Mouse (Mus musculus) thymus, adult 2 months (tissue): ENCODE measurements around the gene Gm10770. TPM values are rescaled to one million over a fixed set of nuclear protein-coding genes. Genes with fewer than 3 reads are reported as not detected.
"Not testable (repeated sequence)": the region's sequence is repeated elsewhere in the genome, so short reads cannot be mapped to it uniquely, and the experiment has no call there.

Experiments
- DNase-seq: peaks from one replicate; pipeline ENCODE4 v3.0.0; 2021
- H3K27ac ChIP-seq: fragments of 200-500 bp; 2 replicates; pipeline ENCODE4 v1.5.1; 2012; ENCODE audit warnings: low read length, control low read depth; ENCODE audit not compliant: control insufficient read depth, insufficient read depth
- H3K27me3 ChIP-seq: fragments of 200-500 bp; 2 replicates; pipeline ENCODE4 v1.6.1; 2012; ENCODE audit warnings: mild to moderate bottlenecking, low read length, moderate library complexity, mixed read lengths; ENCODE audit not compliant: control insufficient read depth, insufficient read depth
- H3K36me3 ChIP-seq: fragments of 200-500 bp; 2 replicates; pipeline ENCODE4 v1.6.1; 2012; ENCODE audit warnings: mild to moderate bottlenecking, low read length, moderate library complexity; ENCODE audit not compliant: control insufficient read depth, insufficient read depth
- H3K4me1 ChIP-seq: fragments of 200-500 bp; replicated peaks from 2 replicates; pipeline ENCODE4 v1.6.1; 2012; ENCODE audit warnings: low read length; ENCODE audit not compliant: control insufficient read depth, insufficient read depth
- H3K4me3 ChIP-seq: fragments of 200-500 bp; 2 replicates; pipeline ENCODE4 v1.5.1; 2012; ENCODE audit warnings: mild to moderate bottlenecking, low read length, control low read depth, moderate library complexity; ENCODE audit not compliant: control insufficient read depth, insufficient read depth
- CTCF ChIP-seq: fragments of 200-500 bp; IDR thresholded peaks from 2 replicates; pipeline ENCODE4 v1.5.1; 2012; ENCODE audit warnings: mild to moderate bottlenecking, control low read depth, low read length, moderate library complexity, borderline replicate concordance; ENCODE audit not compliant: control insufficient read depth, poor library complexity, insufficient read depth; ENCODE audit errors: extremely low read depth
- POLR2A ChIP-seq: fragments of 200-500 bp; IDR thresholded peaks from 2 replicates; pipeline ENCODE4 v1.6.1; 2012; ENCODE audit warnings: mild to moderate bottlenecking, low read length, control low read depth, moderate library complexity; ENCODE audit not compliant: control insufficient read depth, poor library complexity, insufficient read depth; ENCODE audit errors: extremely low read depth
- WGBS: fragments of 180-500 bp; shearing (Covaris S2); methylation state at CpG from one replicate; pipeline ENCODE4 v1.1.7; 2018; 5-methylcytosine and 5-hydroxymethylcytosine counted together
- polyA plus RNA-seq: library from polyadenylated mRNA; depleted of rRNA; stranded (reverse); fragments of >200 nt; gene quantifications from 2 replicates; pipeline ENCODE4 v1.2.3, GENCODE M21; 2012; rRNA removed

The Gm10770 gene
- not detected in 2 replicates for polyA plus RNA-seq

GRCm38 (mm10) chr2:150179579-150179978, at the start of gene Gm10770:
Gene Gm10770 (minus strand): TSS chr2:150179679.
- H3K27ac ChIP-seq, H3K4me3 ChIP-seq, H3K27me3 ChIP-seq, DNase-seq, H3K36me3 ChIP-seq, H3K4me1 ChIP-seq: not testable (repeated sequence)
- WGBS: 90% methylated on average over 4 of the region's 4 CpGs

GRCm38 (mm10) chr2:150223263-150223662, 43.8 kb upstream of the Gm10770 start:
- not testable (repeated sequence) for H3K27me3 ChIP-seq, H3K4me3 ChIP-seq, DNase-seq, H3K4me1 ChIP-seq, H3K36me3 ChIP-seq, H3K27ac ChIP-seq

- H3K27me3 ChIP-seq, H3K27ac ChIP-seq: not testable (repeated sequence)
- WGBS: 25% methylated on average over 4 of the region's 4 CpGs
Measured at GRCm38 (mm10) chr2:150218363-150218725, 38.9 kb upstream of the Gm10770 start.

GRCm38 (mm10) chr2:150217600-150218362, 38.3 kb upstream of the Gm10770 start, which contains the start of gene Zfp937:
Gene Zfp937 (plus strand): TSS chr2:150218073.
- not testable (repeated sequence) for H3K27ac ChIP-seq, H3K27me3 ChIP-seq, H3K4me1 ChIP-seq, H3K36me3 ChIP-seq
- peak; percentile 44 for DNase-seq
- peak within 1 kb of the TSS; percentile 40 for H3K4me3 ChIP-seq
- 5% methylated on average over 15 of the region's 15 CpGs for WGBS

More at GRCm38 (mm10) chr2:150218363-150218725, 38.9 kb upstream of the Gm10770 start:
- H3K4me1 ChIP-seq, H3K36me3 ChIP-seq, DNase-seq: not testable (repeated sequence)
- H3K4me3 ChIP-seq: peak overlapping the region; percentile 40

- WGBS: 84% methylated on average over 7 of the region's 7 CpGs
- H3K27me3 ChIP-seq, H3K4me1 ChIP-seq, H3K36me3 ChIP-seq, H3K4me3 ChIP-seq, DNase-seq, H3K27ac ChIP-seq: not testable (repeated sequence)
Measured at GRCm38 (mm10) chr2:150181570-150181999, 2.1 kb upstream of the Gm10770 start, which contains the start of gene Gm14139. Gene Gm14139 (plus strand): TSS chr2:150181755.

- not testable (repeated sequence) for H3K4me1 ChIP-seq, H3K36me3 ChIP-seq, DNase-seq, H3K27ac ChIP-seq, H3K27me3 ChIP-seq, H3K4me3 ChIP-seq
Measured at GRCm38 (mm10) chr2:150181046-150181445, 1.6 kb upstream of the Gm10770 start.

GRCm38 (mm10) chr2:150173833-150174232, 5.6 kb downstream of the Gm10770 start:
- no peak for DNase-seq
- no peak overlapping the region for H3K27ac ChIP-seq
- H3K4me3 ChIP-seq: no peak overlapping the region
- no peaks in the 10 kb centered on the region for H3K27me3 ChIP-seq
- H3K36me3 ChIP-seq: no peaks in the 10 kb centered on the region
- no peak for TF ChIP-seq CTCF
- no peak for TF ChIP-seq POLR2A
- no peaks in the 10 kb centered on the region for H3K4me1 ChIP-seq

- Histone ChIP-seq H3K27ac (no peak overlapping the region), H3K27me3 (no peaks in the 10 kb centered on the region), H3K36me3 (no peaks in the 10 kb centered on the region), H3K4me3 (no peak overlapping the region), H3K4me1 (no peaks in the 10 kb centered on the region)
- TF ChIP-seq POLR2A (no peak), CTCF (no peak)
- DNase-seq: no peak
Measured at GRCm38 (mm10) chr2:150166703-150167102, 12.8 kb downstream of the Gm10770 start.
